Mouse (Mus musculus) myocyte (in vitro differentiated cells): ENCODE results near the gene Adgre5. TPM values are rescaled to one million over a fixed set of nuclear protein-coding genes. Genes with fewer than 3 reads are reported as not detected.

Experiments used
- H3K27me3 ChIP-seq: one replicate; pipeline ENCODE4 v1.6.1; 2011; ENCODE audit not compliant: control insufficient read depth, insufficient read depth, insufficient read length
- H3K36me3 ChIP-seq: one replicate; pipeline ENCODE4 v1.6.1; 2011; ENCODE audit not compliant: control insufficient read depth, insufficient read depth
- H3K4me2 ChIP-seq: one replicate; pipeline ENCODE4 v1.6.1; 2011; ENCODE audit warnings: low read depth, control low read depth
- H3K4me3 ChIP-seq: one replicate; pipeline ENCODE4 v1.5.1; 2011; ENCODE audit warnings: mild to moderate bottlenecking, control low read depth, moderate library complexity
- H3K79me2 ChIP-seq: one replicate; pipeline ENCODE4 v1.6.1; 2011; ENCODE audit not compliant: control insufficient read depth, insufficient read depth
- H3ac ChIP-seq: one replicate; pipeline ENCODE4 v1.6.1; 2011; ENCODE audit not compliant: control insufficient read depth, insufficient read length
- CEBPB ChIP-seq: IDR thresholded peaks from 2 replicates; pipeline ENCODE4 v1.6.1; 2011; ENCODE audit warnings: mild to moderate bottlenecking, moderate library complexity; ENCODE audit not compliant: poor library complexity, insufficient read depth, severe bottlenecking
- E2F4 ChIP-seq: IDR thresholded peaks from one replicate; pipeline ENCODE4 v1.6.1; 2011; ENCODE audit warnings: mild to moderate bottlenecking, control low read depth, moderate library complexity; ENCODE audit not compliant: insufficient read depth
- MAX ChIP-seq: IDR thresholded peaks from one replicate; pipeline ENCODE4 v1.6.1; 2011; ENCODE audit warnings: low read depth, mild to moderate bottlenecking, control low read depth
- MYOD1 ChIP-seq, 3 experiments: IDR thresholded peaks; one replicate each; pipeline ENCODE4 v1.6.1; 2011; ENCODE audit warnings: control low read depth in 2 of 3, low read depth in 2 of 3, mild to moderate bottlenecking in 2 of 3, moderate library complexity in 1 of 3; ENCODE audit not compliant: insufficient read length in 2 of 3, control insufficient read depth in 1 of 3
- MYOG ChIP-seq, 3 experiments: IDR thresholded peaks; one replicate each; pipeline ENCODE4 v1.6.1; 2011; ENCODE audit warnings: control low read depth in 2 of 3, low read depth in 2 of 3, mild to moderate bottlenecking in 2 of 3; ENCODE audit not compliant: insufficient read length in 2 of 3, control insufficient read depth in 1 of 3, insufficient read depth in 1 of 3
- POLR2A ChIP-seq: IDR thresholded peaks from one replicate; pipeline ENCODE4 v1.6.1; 2011; ENCODE audit warnings: low read depth, mild to moderate bottlenecking, control low read depth, moderate library complexity; ENCODE audit not compliant: insufficient read length
- POLR2AphosphoS2 ChIP-seq: IDR thresholded peaks from one replicate; pipeline ENCODE4 v1.6.1; 2011; ENCODE audit warnings: low read depth, control low read depth; ENCODE audit not compliant: insufficient read length
- REST ChIP-seq: IDR thresholded peaks from one replicate; pipeline ENCODE4 v1.6.1; 2011; ENCODE audit warnings: mild to moderate bottlenecking, control low read depth, moderate library complexity; ENCODE audit not compliant: insufficient read depth, insufficient read length
- SRF ChIP-seq: IDR thresholded peaks from one replicate; pipeline ENCODE4 v1.6.1; 2011; ENCODE audit warnings: low read depth; ENCODE audit not compliant: control insufficient read depth, insufficient read length
- TCF12 ChIP-seq: IDR thresholded peaks from one replicate; pipeline ENCODE4 v1.6.1; 2011; ENCODE audit warnings: mild to moderate bottlenecking, control low read depth; ENCODE audit not compliant: poor library complexity, insufficient read depth, severe bottlenecking
- TCF3 ChIP-seq: IDR thresholded peaks from one replicate; pipeline ENCODE4 v1.6.1; 2011; ENCODE audit warnings: low read depth, control low read depth; ENCODE audit not compliant: insufficient read length
- USF1 ChIP-seq: IDR thresholded peaks from one replicate; pipeline ENCODE4 v1.6.1; 2011; ENCODE audit warnings: low read depth, mild to moderate bottlenecking, control low read depth, moderate library complexity
- polyA plus RNA-seq: library from polyadenylated mRNA; unstranded; fragments of >200 nt; fragmentation: generic; extraction: Trizol; gene quantifications from one replicate; pipeline ENCODE4 v1.2.1, GENCODE M21; 2012; ENCODE audit warnings: missing spikeins

Gene Adgre5
- polyA plus RNA-seq, 1 experiment = 137 TPM

DNA sequence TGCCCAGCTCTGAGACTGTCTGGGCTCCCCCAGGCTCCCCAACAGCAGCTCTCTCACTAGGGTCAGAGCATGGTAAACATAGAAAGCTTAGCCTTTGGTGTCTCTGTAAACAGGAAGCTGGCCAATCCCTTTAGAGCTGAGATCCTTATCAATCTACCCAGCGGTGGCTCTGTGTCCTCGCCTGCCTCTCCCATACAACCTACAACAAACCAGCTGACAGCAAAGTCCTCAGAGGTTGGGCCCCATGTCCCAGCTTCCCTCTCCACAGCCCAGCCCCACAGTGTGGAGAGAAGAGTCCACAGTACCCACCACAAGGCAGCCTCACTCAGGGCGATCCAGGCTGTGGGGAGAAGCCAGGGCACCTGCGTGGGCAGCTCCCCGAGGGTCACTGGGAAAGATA is 38.5 kb upstream of the Adgre5 start:
- Histone ChIP-seq H3K79me2 (no peaks in the 10 kb centered on the region), H3K4me2 (no peak overlapping the region), H3K4me3 (no peak overlapping the region), H3K27me3 (peaks cover 6% of the 10 kb centered on the region), H3K36me3 (no peaks in the 10 kb centered on the region), H3ac (no peak overlapping the region)
- TF ChIP-seq CEBPB = no peak
- TF ChIP-seq POLR2AphosphoS2 = no peak
- no peak for TF ChIP-seq MYOD1 (IDR thresholded peaks at IDR 0.05; ENCODE audit: control insufficient read depth in 1 of 3, insufficient read length in 2 of 3, low read depth in 2 of 3)

GRCm38 (mm10) chr8:83778051-83778450 is 36.9 kb upstream of the Adgre5 start:
- Histone ChIP-seq H3K79me2 (no peaks in the 10 kb centered on the region), H3K4me2 (no peak overlapping the region), H3ac (no peak overlapping the region), H3K27me3 (peaks cover 6% of the 10 kb centered on the region), H3K4me3 (no peak overlapping the region), H3K36me3 (no peaks in the 10 kb centered on the region)
- TF ChIP-seq MYOD1 (IDR thresholded peaks at IDR 0.05; ENCODE audit: control insufficient read depth in 1 of 3, insufficient read length in 2 of 3, low read depth in 2 of 3) = no peak
- TF ChIP-seq E2F4 = no peak
- TF ChIP-seq CEBPB = no peak
- TF ChIP-seq POLR2AphosphoS2 = no peak
- no peak for TF ChIP-seq MYOG (IDR thresholded peaks at IDR 0.05; ENCODE audit: control insufficient read depth in 1 of 3, insufficient read depth in 1 of 3, insufficient read length in 2 of 3, low read depth in 2 of 3)
- TF ChIP-seq MAX = no peak
- TF ChIP-seq REST = no peak
- TF ChIP-seq TCF12 = no peak
- no peak for TF ChIP-seq TCF3
- no peak for TF ChIP-seq SRF
- TF ChIP-seq USF1 = no peak
- TF ChIP-seq POLR2A = no peak

DNA sequence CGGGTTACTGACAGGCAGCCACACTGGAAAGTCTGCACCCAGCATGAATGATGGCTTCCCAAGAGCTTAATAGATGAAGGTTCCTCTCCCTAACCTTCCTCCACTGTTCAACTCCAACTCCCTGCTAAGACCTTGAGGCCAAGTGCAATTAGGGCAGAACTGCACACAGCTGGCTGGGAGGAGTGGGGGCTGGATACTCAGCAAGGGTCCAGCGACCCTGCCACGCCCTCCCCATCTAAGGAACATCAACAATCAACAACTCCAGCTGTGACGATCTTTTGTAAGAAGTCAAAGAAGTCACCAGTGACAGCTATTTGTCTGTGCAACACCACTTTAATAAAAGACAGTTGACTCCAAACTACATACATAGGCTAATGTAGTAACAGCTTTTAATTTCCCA is 35.5 kb upstream of the Adgre5 start:
- Histone ChIP-seq H3ac (no peak overlapping the region), H3K4me2 (no peak overlapping the region), H3K36me3 (no peaks in the 10 kb centered on the region), H3K79me2 (no peaks in the 10 kb centered on the region), H3K27me3 (peaks cover 6% of the 10 kb centered on the region), H3K4me3 (no peak overlapping the region)
- TF ChIP-seq SRF (no peak), MYOD1 (IDR thresholded peaks at IDR 0.05; ENCODE audit: control insufficient read depth in 1 of 3, insufficient read length in 2 of 3, low read depth in 2 of 3) (no peak), E2F4 (no peak), USF1 (no peak), POLR2AphosphoS2 (no peak), MYOG (IDR thresholded peaks at IDR 0.05; ENCODE audit: control insufficient read depth in 1 of 3, insufficient read depth in 1 of 3, insufficient read length in 2 of 3, low read depth in 2 of 3) (no peak), TCF3 (no peak), MAX (no peak), TCF12 (no peak), CEBPB (no peak), POLR2A (no peak), REST (no peak)

- no peaks in the 10 kb centered on the region for H3K79me2 ChIP-seq
Measured at GRCm38 (mm10) chr8:83774221-83774620, 33.1 kb upstream of the Adgre5 start.

DNA sequence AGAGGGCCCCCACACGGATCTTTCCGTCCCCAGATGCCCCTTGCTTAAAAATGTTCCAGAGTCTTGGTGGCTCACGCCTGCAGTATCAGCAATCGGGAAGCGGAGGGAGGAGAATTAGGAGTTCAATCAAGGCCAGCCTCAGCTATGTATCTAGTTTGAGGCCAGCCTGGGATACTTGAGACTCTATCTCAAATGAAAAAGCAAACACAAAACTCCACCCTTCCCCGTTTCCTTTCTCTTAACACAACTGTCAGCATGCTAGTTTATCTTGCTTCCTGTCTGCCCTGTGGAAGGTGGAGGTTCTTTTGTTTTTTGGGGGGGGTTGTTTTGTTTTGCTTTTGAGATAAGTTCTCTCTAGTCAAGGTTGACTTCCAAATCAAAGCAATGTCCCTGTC is 32.3 kb upstream of the Adgre5 start:
- Histone ChIP-seq H3ac (no peak overlapping the region), H3K4me3 (no peak overlapping the region), H3K79me2 (no peaks in the 10 kb centered on the region), H3K27me3 (no peaks in the 10 kb centered on the region), H3K36me3 (no peaks in the 10 kb centered on the region), H3K4me2 (no peak overlapping the region)
- TF ChIP-seq TCF3 = no peak
- no peak for TF ChIP-seq E2F4
- no peak for TF ChIP-seq MAX
- no peak for TF ChIP-seq TCF12
- TF ChIP-seq POLR2A = no peak
- TF ChIP-seq POLR2AphosphoS2 = no peak
- no peak for TF ChIP-seq SRF
- TF ChIP-seq CEBPB = no peak
- TF ChIP-seq REST = no peak
- TF ChIP-seq MYOD1 (IDR thresholded peaks at IDR 0.05; ENCODE audit: control insufficient read depth in 1 of 3, insufficient read length in 2 of 3, low read depth in 2 of 3) = no peak
- no peak for TF ChIP-seq MYOG (IDR thresholded peaks at IDR 0.05; ENCODE audit: control insufficient read depth in 1 of 3, insufficient read depth in 1 of 3, insufficient read length in 2 of 3, low read depth in 2 of 3)
- TF ChIP-seq USF1 = no peak

More at GRCm38 (mm10) chr8:83774221-83774620, 33.1 kb upstream of the Adgre5 start:
- H3K36me3 ChIP-seq = no peaks in the 10 kb centered on the region
- no peak overlapping the region for H3K4me2 ChIP-seq
- H3ac ChIP-seq = no peak overlapping the region
- no peaks in the 10 kb centered on the region for H3K27me3 ChIP-seq
- no peak overlapping the region for H3K4me3 ChIP-seq
- no peak for TF ChIP-seq SRF
